Mouse (Mus musculus) G1E (cell line): ENCODE results near the gene Fam168b.

Experiments
- CTCF ChIP-seq: IDR thresholded peaks from 2 replicates; pipeline ENCODE4 v1.5.1; 2012; ENCODE audit warnings: low read depth, low read length, inconsistent platforms, mixed read lengths
- POLR2AphosphoS5 ChIP-seq: IDR thresholded peaks from 2 replicates; pipeline ENCODE4 v1.6.1; 2012; ENCODE audit warnings: low read depth, low read length, inconsistent platforms; ENCODE audit not compliant: insufficient replicate concordance

DNA sequence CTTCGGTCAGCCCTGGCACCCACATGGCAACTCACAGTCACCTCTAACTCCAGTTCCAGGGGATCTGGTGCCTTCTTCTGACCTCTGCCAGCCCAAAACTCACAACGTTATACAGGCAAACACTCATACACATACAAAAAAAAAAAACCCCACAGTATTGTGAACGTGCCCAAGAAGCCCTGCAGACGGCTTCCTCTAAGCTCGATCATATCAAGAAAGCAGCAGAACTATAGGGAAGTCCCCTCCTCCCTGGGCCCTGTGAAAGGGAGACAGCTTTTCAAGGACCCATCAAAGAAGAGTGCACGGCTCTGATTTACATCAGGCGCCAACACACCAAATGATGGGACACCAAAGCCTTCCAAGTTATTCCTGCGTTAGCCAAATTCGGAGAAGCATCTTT lies 17.0 kb downstream of the Fam168b start:
- TF ChIP-seq CTCF: no peak
- TF ChIP-seq POLR2AphosphoS5: no peak
